Mouse (Mus musculus): ENCODE results near the gene 2610001J05Rik.

GRCm38 (mm10) chr6:13872076-13872475 is 758 bp upstream of the 2610001J05Rik start:
- TF ChIP-seq POLR2A (IDR thresholded peaks at IDR 0.05; ENCODE audit: borderline replicate concordance, extremely low read depth, low read depth, low read length) (no peak), CTCF (IDR thresholded peaks at IDR 0.05; ENCODE audit: insufficient read depth, low read length) (no peak)
